Mouse (Mus musculus) CH12.LX (cell line): ENCODE results near the gene Arhgef3. TPM values are rescaled to one million over a fixed set of nuclear protein-coding genes. Genes with fewer than 3 reads are reported as not detected.

Experiments
- DNase-seq: peaks from one replicate; pipeline ENCODE4 v3.0.0-alpha.2; 2013; ENCODE audit errors: extremely low read depth
- H3K27ac ChIP-seq: 2 replicates; pipeline ENCODE4 v1.5.1; 2012; ENCODE audit warnings: low read depth, mild to moderate bottlenecking, control low read depth, moderate library complexity; ENCODE audit not compliant: insufficient read depth
- H3K27me3 ChIP-seq: replicated peaks from 2 replicates; pipeline ENCODE3; 2012; ENCODE audit warnings: inconsistent platforms
- H3K36me3 ChIP-seq, 2 experiments: replicated peaks in 1 of 2; 2 replicates each; pipeline versions ENCODE3 to v1.6.1; 2012; ENCODE audit warnings: inconsistent platforms in 1 of 2, low read length in 1 of 2, mild to moderate bottlenecking in 1 of 2, mixed read lengths in 1 of 2, moderate library complexity in 1 of 2; ENCODE audit not compliant: control insufficient read depth in 1 of 2, insufficient read depth in 1 of 2
- H3K4me1 ChIP-seq, 2 experiments: 2 replicates each; pipeline ENCODE4 v1.6.1; 2012; ENCODE audit warnings: inconsistent platforms in 1 of 2, moderate library complexity in 1 of 2; ENCODE audit not compliant: insufficient read depth in 2 of 2, control insufficient read depth in 1 of 2
- H3K4me2 ChIP-seq: 2 replicates; pipeline ENCODE4 v1.6.1; 2012; ENCODE audit warnings: low read depth, mild to moderate bottlenecking, control low read depth; ENCODE audit not compliant: poor library complexity, insufficient read depth, severe bottlenecking
- H3K4me3 ChIP-seq, 3 experiments: fragments of 150-350 bp in 1 of 3; sonication (generic) in 1 of 3; replicated peaks in 1 of 3; 2 replicates each; pipeline versions ENCODE3 to v1.5.1; 2011 to 2012; ENCODE audit warnings: low read depth in 2 of 3, low read length in 2 of 3, mild to moderate bottlenecking in 2 of 3, moderate library complexity in 2 of 3, control low read depth in 1 of 3, improper control_type of control experiment in 1 of 3, inconsistent platforms in 1 of 3, mixed read lengths in 1 of 3; ENCODE audit not compliant: poor library complexity in 1 of 3
- H3K79me2 ChIP-seq: replicated peaks from 2 replicates; pipeline ENCODE4 v1.6.1; 2012; ENCODE audit warnings: mild to moderate bottlenecking, moderate library complexity; ENCODE audit not compliant: control insufficient read depth, poor library complexity, insufficient read depth, severe bottlenecking; ENCODE audit errors: extremely low read depth
- H3K9ac ChIP-seq: 2 replicates; pipeline ENCODE4 v1.6.1; 2012; ENCODE audit warnings: low read depth, mild to moderate bottlenecking, control low read depth, moderate library complexity; ENCODE audit not compliant: insufficient read depth
- H3K9me3 ChIP-seq: replicated peaks from 2 replicates; pipeline ENCODE3; 2012; ENCODE audit warnings: low read length, inconsistent platforms, mixed read lengths
- BHLHE40 ChIP-seq: IDR thresholded peaks from 2 replicates; pipeline ENCODE4 v1.6.1; 2011; ENCODE audit warnings: mild to moderate bottlenecking, low read depth, low read length, improper control_type of control experiment
- CHD2 ChIP-seq: IDR thresholded peaks from 2 replicates; pipeline ENCODE4 v1.6.1; 2011; ENCODE audit warnings: low read length, improper control_type of control experiment
- EP300 ChIP-seq: IDR thresholded peaks from 2 replicates; pipeline ENCODE4 v1.6.1; 2011; ENCODE audit warnings: low read length, improper control_type of control experiment
- HCFC1 ChIP-seq: IDR thresholded peaks from 2 replicates; pipeline ENCODE4 v1.6.1; 2012; ENCODE audit warnings: low read depth, mild to moderate bottlenecking, inconsistent platforms, low read length, improper control_type of control experiment
- KAT2A ChIP-seq: IDR thresholded peaks from 2 replicates; pipeline ENCODE4 v1.6.1; 2012; ENCODE audit warnings: low read length, improper control_type of control experiment, inconsistent platforms; ENCODE audit not compliant: insufficient replicate concordance
- MAFK ChIP-seq: IDR thresholded peaks from 2 replicates; pipeline ENCODE4 v1.6.1; 2011; ENCODE audit warnings: low read length, improper control_type of control experiment; ENCODE audit not compliant: insufficient replicate concordance
- MAX ChIP-seq: IDR thresholded peaks from 2 replicates; pipeline ENCODE4 v1.6.1; 2011; ENCODE audit warnings: low read length, improper control_type of control experiment
- MAZ ChIP-seq: IDR thresholded peaks from 2 replicates; pipeline ENCODE4 v1.6.1; 2012; ENCODE audit warnings: low read depth, mild to moderate bottlenecking, inconsistent platforms, low read length, improper control_type of control experiment, moderate library complexity
- MEF2A ChIP-seq: IDR thresholded peaks from 2 replicates; pipeline ENCODE4 v1.6.1; 2014; ENCODE audit warnings: low read depth, mild to moderate bottlenecking, inconsistent platforms, low read length, improper control_type of control experiment, borderline replicate concordance
- MXI1 ChIP-seq: IDR thresholded peaks from 2 replicates; pipeline ENCODE4 v1.6.1; 2011; ENCODE audit warnings: mild to moderate bottlenecking, low read depth, low read length, improper control_type of control experiment
- RCOR1 ChIP-seq: conservative IDR thresholded peaks from 2 replicates; pipeline ENCODE4 v1.6.1; 2012; ENCODE audit warnings: low read depth, mild to moderate bottlenecking, inconsistent platforms, low read length, improper control_type of control experiment
- UBTF ChIP-seq: IDR thresholded peaks from 2 replicates; pipeline ENCODE4 v1.6.1; 2012; ENCODE audit warnings: low read depth, mild to moderate bottlenecking, inconsistent platforms, low read length, improper control_type of control experiment, moderate library complexity
- USF1 ChIP-seq: IDR thresholded peaks from 2 replicates; pipeline ENCODE4 v1.6.1; 2014; ENCODE audit warnings: low read depth, mild to moderate bottlenecking, inconsistent platforms, low read length, improper control_type of control experiment
- ZC3H11A ChIP-seq: IDR thresholded peaks from 2 replicates; pipeline ENCODE4 v1.6.1; 2012; ENCODE audit warnings: low read depth, mild to moderate bottlenecking, inconsistent platforms, low read length, improper control_type of control experiment
- dilution Hi-C: fragments of 300-500 bp; cut with MboI; formaldehyde crosslinking; loops from 2 replicates; pipeline ENCODE4 v1.14.3; 2020; ENCODE audit warnings: low sequenced_read_pairs; ENCODE audit not compliant: extremely low pct_unique_long_range_greater_than_20kb, extremely low pct_ligation_motif_present
- in situ Hi-C: fragments of 300-500 bp; cut with MboI; formaldehyde crosslinking; loops from 3 replicates; pipeline ENCODE4 v1.14.3; 2019; ENCODE audit warnings: low sequenced_read_pairs, low pct_ligation_motif_present, low pct_unique_long_range_greater_than_20kb, mixed read lengths
- polyA plus RNA-seq: library from polyadenylated mRNA; unstranded; fragments of >175 nt; gene quantifications from 2 replicates; pipeline ENCODE4 v1.2.1, GENCODE M21; 2012; ENCODE audit warnings: low read depth; ENCODE audit not compliant: insufficient read length
- total RNA-seq, 2 experiments: library from RNA; depleted of rRNA; stranded (reverse); fragments of 300-350 nt in 1 of 2; fragments of >200 nt in 1 of 2; gene quantifications; 2 replicates each; pipeline ENCODE4 v1.2.3; 2012 to 2014

The Arhgef3 gene
- total and polyA plus RNA-seq, 3 experiments, result 0.51 to 0.64 (median 0.62) TPM

- dilution Hi-C loops (no loop called here), in situ Hi-C loops (no loop called here)
- no peaks in the 10 kb centered on the region for H3K9me3 ChIP-seq
- peak overlapping the region; percentile 14; the same call in 1 of the 2 replicates for H3K4me2 ChIP-seq
- H3K4me1 ChIP-seq, result peaks cover 9 to 56% of the 10 kb centered on the region in 2 experiments
- H3K9ac ChIP-seq, result no peak overlapping the region
- H3K4me3 ChIP-seq, result no peak overlapping the region
- no peaks in the 10 kb centered on the region for H3K36me3 ChIP-seq
- no peak for DNase-seq
- H3K79me2 ChIP-seq, result no peaks in the 10 kb centered on the region
- H3K27me3 ChIP-seq, result no peaks in the 10 kb centered on the region
- no peak overlapping the region for H3K27ac ChIP-seq
- no peak for TF ChIP-seq MAFK
- peak; percentile 47; the same call in 1 of the 2 replicates for TF ChIP-seq EP300
- TF ChIP-seq MEF2A, result peak; percentile 61; the same call in 1 of the 2 replicates
- TF ChIP-seq BHLHE40, result 0 out of 2 replicates have a peak, but pooled peaks have one; percentile 11
- TF ChIP-seq USF1, result no peak
These were observed 240.5 kb downstream of the Arhgef3 start for GRCm38 (mm10) chr14:27355151-27355550.

GRCm38 (mm10) chr14:27355937-27356336, 241.2 kb downstream of the Arhgef3 start:
- DNase-seq, result no peak
- peaks cover 9 to 53% of the 10 kb centered on the region in 2 experiments for H3K4me1 ChIP-seq
- H3K79me2 ChIP-seq, result no peaks in the 10 kb centered on the region
- no peak overlapping the region for H3K27ac ChIP-seq
- in situ Hi-C loops, result no loop called here
- H3K9me3 ChIP-seq, result no peaks in the 10 kb centered on the region
- H3K4me3 ChIP-seq, result no peak overlapping the region
- no peak overlapping the region for H3K4me2 ChIP-seq
- dilution Hi-C loops, result no loop called here
- H3K9ac ChIP-seq, result no peak overlapping the region
- TF ChIP-seq MAX, result no peak
- no peak for TF ChIP-seq MXI1
- TF ChIP-seq KAT2A, result no peak
- TF ChIP-seq MAZ, result no peak
- no peaks in the 10 kb centered on the region for H3K27me3 ChIP-seq
- H3K36me3 ChIP-seq, result no peaks in the 10 kb centered on the region

- dilution Hi-C loops, result no loop called here
- in situ Hi-C loops, result no loop called here
These were observed 242.4 kb downstream of the Arhgef3 start for GRCm38 (mm10) chr14:27357139-27357538.

More at GRCm38 (mm10) chr14:27357139-27357538, 242.4 kb downstream of the Arhgef3 start:
- Histone ChIP-seq H3K9ac (no peak overlapping the region), H3K36me3 (no peaks in the 10 kb centered on the region), H3K79me2 (no peaks in the 10 kb centered on the region), H3K9me3 (no peaks in the 10 kb centered on the region), H3K27me3 (no peaks in the 10 kb centered on the region), H3K27ac (no peak overlapping the region), H3K4me3 (no peak overlapping the region), H3K4me1 (peaks cover 9 to 43% of the 10 kb centered on the region in 2 experiments), H3K4me2 (no peak overlapping the region)
- DNase-seq, result no peak
- TF ChIP-seq USF1 (no peak), UBTF (no peak), ZC3H11A (no peak), CHD2 (no peak), RCOR1 (no peak), HCFC1 (no peak)
